In genomic region chr6:118327458-118327857, GRCm38 (mm10) we compare ENCODE assay signal across 10 mouse cellular contexts.
DNase-seq lines count a peak whose midpoint lies in the region; ATAC-seq and TF ChIP-seq lines count a peak whose summit lies in the region.
"Had no signal": no experiment of that assay in that cellular context is flagged by ENCODE, and none has a peak within 500 bp of the region (broad histone marks: within the 10 kb centered on the region; RNA-seq: fewer than 3 reads in every experiment).

No protein-coding gene starts in this region.

- WGBS in embryonic facial prominence, embryonic 11.5 days = 69% methylated on average over 6 of the region's 6 CpGs
- WGBS in embryonic facial prominence, embryonic 10.5 days = 75% methylated on average over 6 of the region's 6 CpGs
- 74% methylated on average over 6 of the region's 6 CpGs for WGBS in lung, embryonic 14.5 days
- 72% methylated on average over 6 of the region's 6 CpGs for WGBS in hindbrain, embryonic 12.5 days

- H3K4me2 ChIP-seq in embryonic facial prominence, embryonic 11.5 days (ENCODE audit: low read depth, low read length) = no peak overlapping the region
- no peak overlapping the region for H3K4me2 ChIP-seq in lung, embryonic 14.5 days
- H3K4me2 ChIP-seq in hindbrain, embryonic 12.5 days (replicated peaks) = no peak overlapping the region
- H3K4me2 ChIP-seq: kidney, embryonic 15.5 days had no signal

- no peaks in the 10 kb centered on the region for H3K4me1 ChIP-seq in embryonic facial prominence, embryonic 11.5 days (ENCODE audit: control insufficient read depth, insufficient read depth, low read length)
- H3K4me1 ChIP-seq in embryonic facial prominence, embryonic 10.5 days = no peaks in the 10 kb centered on the region
- H3K4me1 ChIP-seq in lung, embryonic 14.5 days (ENCODE audit: insufficient read depth) = no peaks in the 10 kb centered on the region
- H3K4me1 ChIP-seq in bone marrow macrophage, adult 2 months (ENCODE audit: control insufficient read depth, insufficient read depth, low read length) = no peaks in the 10 kb centered on the region
- no peaks in the 10 kb centered on the region for H3K4me1 ChIP-seq in hindbrain, embryonic 12.5 days
- H3K4me1 ChIP-seq: kidney, embryonic 15.5 days; megakaryocyte, embryonic 14.5 days had no signal

- TF ChIP-seq CTCF in lung, embryonic 14.5 days (IDR thresholded peaks at IDR 0.05; ENCODE audit: low read depth) = peak; percentile 56
- peak; percentile 59 for TF ChIP-seq CTCF in bone marrow macrophage, adult 2 months (IDR thresholded peaks at IDR 0.05; ENCODE audit: low read depth, low read length)

- H3K9ac ChIP-seq in embryonic facial prominence, embryonic 11.5 days (replicated peaks; ENCODE audit: low read length) = no peak overlapping the region
- no peak overlapping the region for H3K9ac ChIP-seq in lung, embryonic 14.5 days
- H3K9ac ChIP-seq in hindbrain, embryonic 12.5 days = no peak overlapping the region
- H3K9ac ChIP-seq: kidney, embryonic 15.5 days had no signal

- DNase-seq in embryonic facial prominence, embryonic 11.5 days (ENCODE audit: low spot score) = peak; percentile 12
- DNase-seq in embryonic facial prominence, embryonic 10.5 days (ENCODE audit: low spot score) = no peak
- DNase-seq in lung, embryonic 14.5 days = peak; percentile 40
- DNase-seq in lung, postnatal 36 days = no peak
- DNase-seq in mesoderm, embryonic 11.5 days (ENCODE audit: low read depth, low spot score) = peak; percentile 30
- DNase-seq in B cell, adult 2 months = no peak

- no peaks in the 10 kb centered on the region for H3K9me3 ChIP-seq in embryonic facial prominence, embryonic 11.5 days (replicated peaks; ENCODE audit: control insufficient read depth, low read length)
- H3K9me3 ChIP-seq in embryonic facial prominence, embryonic 10.5 days = no peaks in the 10 kb centered on the region
- no peaks in the 10 kb centered on the region for H3K9me3 ChIP-seq in lung, embryonic 14.5 days (ENCODE audit: low read depth, low read length)
- H3K9me3 ChIP-seq in hindbrain, embryonic 12.5 days (replicated peaks) = no peaks in the 10 kb centered on the region
- H3K9me3 ChIP-seq: kidney, embryonic 15.5 days had no signal

- no peaks in the 10 kb centered on the region for H3K36me3 ChIP-seq in embryonic facial prominence, embryonic 11.5 days (replicated peaks; ENCODE audit: control insufficient read depth, insufficient read depth, low read depth, low read length)
- no peaks in the 10 kb centered on the region for H3K36me3 ChIP-seq in embryonic facial prominence, embryonic 10.5 days (replicated peaks)
- H3K36me3 ChIP-seq in lung, embryonic 14.5 days (ENCODE audit: insufficient read depth) = no peaks in the 10 kb centered on the region
- H3K36me3 ChIP-seq in hindbrain, embryonic 12.5 days = no peaks in the 10 kb centered on the region
- H3K36me3 ChIP-seq: kidney, embryonic 15.5 days had no signal

- H3K4me3 ChIP-seq in embryonic facial prominence, embryonic 11.5 days (ENCODE audit: low read depth, low read length) = no peak overlapping the region
- no peak overlapping the region for H3K4me3 ChIP-seq in embryonic facial prominence, embryonic 10.5 days
- H3K4me3 ChIP-seq in lung, embryonic 14.5 days (ENCODE audit: low read depth, low read length) = no peak overlapping the region
- H3K4me3 ChIP-seq in bone marrow macrophage, adult 2 months (ENCODE audit: insufficient read depth, low read length) = no peak overlapping the region
- no peak overlapping the region for H3K4me3 ChIP-seq in hindbrain, embryonic 12.5 days
- H3K4me3 ChIP-seq: kidney, embryonic 15.5 days; megakaryocyte, embryonic 14.5 days had no signal

- no peak overlapping the region for H3K27ac ChIP-seq in embryonic facial prominence, embryonic 11.5 days (replicated peaks; ENCODE audit: low read depth, low read length)
- no peak overlapping the region for H3K27ac ChIP-seq in embryonic facial prominence, embryonic 10.5 days (replicated peaks)
- no peak overlapping the region for H3K27ac ChIP-seq in lung, embryonic 14.5 days (ENCODE audit: low read depth)
- no peak overlapping the region for H3K27ac ChIP-seq in bone marrow macrophage, adult 2 months (ENCODE audit: insufficient read depth, low read depth, low read length)
- no peak overlapping the region for H3K27ac ChIP-seq in hindbrain, embryonic 12.5 days
- H3K27ac ChIP-seq: kidney, embryonic 15.5 days had no signal

- no peak for TF ChIP-seq POLR2A in bone marrow macrophage, adult 2 months (IDR thresholded peaks at IDR 0.05; ENCODE audit: borderline replicate concordance, low read depth, low read length)

- no peaks in the 10 kb centered on the region for H3K27me3 ChIP-seq in embryonic facial prominence, embryonic 11.5 days (ENCODE audit: control insufficient read depth, insufficient read depth, low read length)
- H3K27me3 ChIP-seq in embryonic facial prominence, embryonic 10.5 days (replicated peaks; ENCODE audit: low read depth, poor library complexity, severe bottlenecking) = no peaks in the 10 kb centered on the region
- no peaks in the 10 kb centered on the region for H3K27me3 ChIP-seq in lung, embryonic 14.5 days (ENCODE audit: insufficient read depth, low read length)
- H3K27me3 ChIP-seq in hindbrain, embryonic 12.5 days = no peaks in the 10 kb centered on the region
- H3K27me3 ChIP-seq: kidney, embryonic 15.5 days had no signal

- ATAC-seq in embryonic facial prominence, embryonic 11.5 days (replicated peaks; ENCODE audit: insufficient number of reproducible peaks, low FRiP score, low TSS enrichment, low read depth) = no peak
- no peak for ATAC-seq in lung, embryonic 14.5 days (ENCODE audit: insufficient read depth)
- no peak for ATAC-seq in hindbrain, embryonic 12.5 days (ENCODE audit: low FRiP score)

Comparison
In these comparisons a context has a peak if more than half of its experiments do, and no peak if none do; other contexts are left out.
1. DNase-seq: peak in embryonic facial prominence, embryonic 11.5 days (single experiment), lung, embryonic 14.5 days (single experiment) and mesoderm, embryonic 11.5 days (single experiment); none in embryonic facial prominence, embryonic 10.5 days (single experiment), lung, postnatal 36 days (single experiment) and B cell, adult 2 months (0 of 2).